Mouse (Mus musculus) forebrain, embryonic 14.5 days (tissue): ENCODE measurements around the gene Stra6l. TPM values are rescaled to one million over a fixed set of nuclear protein-coding genes. Genes with fewer than 3 reads are reported as not detected.
A peak's percentile ranks its signal among the peaks of the same experiment; 100 is the strongest.

Source experiments
- ATAC-seq: fragments of 200-750 bp; cut with Nextera tagmentation; 2 replicates; pipeline ENCODE4 v1.8.0; 2017; ENCODE audit warnings: mild to moderate bottlenecking, moderate library complexity
- DNase-seq: peaks from one replicate; pipeline ENCODE4 v3.0.0-alpha.2; 2015; ENCODE audit warnings: low spot score
- H3K27ac ChIP-seq: fragments of 300-500 bp; sonication (generic); 2 replicates; pipeline ENCODE4 v1.5.1; 2014; ENCODE audit warnings: low read depth, mild to moderate bottlenecking, control low read depth, low read length, moderate library complexity
- H3K27me3 ChIP-seq: fragments of 300-500 bp; sonication (generic); replicated peaks from 2 replicates; pipeline ENCODE4 v1.6.1; 2014; ENCODE audit warnings: low read length, control low read depth, mixed read lengths; ENCODE audit not compliant: control insufficient read depth, insufficient read depth
- H3K36me3 ChIP-seq: fragments of 300-500 bp; sonication (generic); 2 replicates; pipeline ENCODE4 v1.6.1; 2014; ENCODE audit warnings: low read length, control low read depth; ENCODE audit not compliant: control insufficient read depth, insufficient read depth
- H3K4me1 ChIP-seq: fragments of 300-500 bp; sonication (generic); 2 replicates; pipeline ENCODE4 v1.6.1; 2014; ENCODE audit warnings: antibody characterized with exemption, low read length, control low read depth; ENCODE audit not compliant: control insufficient read depth, insufficient read depth
- H3K4me2 ChIP-seq: fragments of 300-500 bp; sonication (generic); 2 replicates; pipeline ENCODE4 v1.6.1; 2014; ENCODE audit warnings: mild to moderate bottlenecking, control low read depth, low read length
- H3K4me3 ChIP-seq: fragments of 300-500 bp; sonication (generic); 2 replicates; pipeline ENCODE4 v1.5.1; 2014; ENCODE audit warnings: low read depth, low read length, control low read depth
- H3K9ac ChIP-seq: fragments of 300-500 bp; sonication (generic); 2 replicates; pipeline ENCODE4 v1.6.1; 2014; ENCODE audit warnings: mild to moderate bottlenecking, low read length, control low read depth, moderate library complexity
- H3K9me3 ChIP-seq: fragments of 300-500 bp; sonication (generic); replicated peaks from 2 replicates; pipeline ENCODE4 v1.6.1; 2016; ENCODE audit warnings: low read length, control low read depth, mixed read lengths; ENCODE audit not compliant: control insufficient read depth
- WGBS: fragments of 180-500 bp; shearing (Covaris S2); extraction: QIAGEN DNeasy Blood & Tissue Kit; methylation state at CpG from one replicate; pipeline ENCODE4 v1.1.7; 2014; 5-methylcytosine and 5-hydroxymethylcytosine counted together
- polyA plus RNA-seq: library from polyadenylated mRNA; unstranded; fragments of >200 nt; fragmentation: Nextera tagmentation; extraction: Ambion mirVana; gene quantifications from 2 replicates; pipeline ENCODE4 v1.2.1, GENCODE M21; 2014

Stra6l gene
- polyA plus RNA-seq, 1 experiment from 2014 or later: 1.0 TPM

GRCm38 (mm10) chr4:45829907-45830759, 18.3 kb upstream of the Stra6l start:
- H3K27me3 ChIP-seq: 0 out of 2 replicates have a peak, but pooled peaks cover 3% of the 10 kb centered on the region
- H3K4me3 ChIP-seq: no peak overlapping the region
- no peaks in the 10 kb centered on the region for H3K36me3 ChIP-seq
- H3K4me2 ChIP-seq: peak overlapping the region; percentile 8; the same call in 1 of the 2 replicates
- ATAC-seq (peak; percentile 16; the same call in 1 of the 2 replicates), DNase-seq (peak; percentile 64)
- peak overlapping the region; percentile 78 for H3K27ac ChIP-seq
- H3K9me3 ChIP-seq: no peaks in the 10 kb centered on the region
- H3K9ac ChIP-seq: peak overlapping the region; percentile 45
- H3K4me1 ChIP-seq: peaks cover 24% of the 10 kb centered on the region
- 8% methylated on average over 13 of the region's 13 CpGs for WGBS

- Histone ChIP-seq H3K36me3 (no peaks in the 10 kb centered on the region), H3K4me2 (no peak overlapping the region), H3K4me3 (no peak overlapping the region), H3K4me1 (peaks cover 24% of the 10 kb centered on the region), H3K9me3 (no peaks in the 10 kb centered on the region), H3K27ac (no peak overlapping the region), H3K27me3 (no peaks in the 10 kb centered on the region), H3K9ac (no peak overlapping the region)
- 81% methylated on average over 7 of the region's 7 CpGs for WGBS
- ATAC-seq: no peak
- DNase-seq: no peak
Measured at GRCm38 (mm10) chr4:45831996-45832395, 16.5 kb upstream of the Stra6l start.

- WGBS: 39% methylated on average over 5 of the region's 5 CpGs
- H3K4me1 ChIP-seq: peaks cover 24% of the 10 kb centered on the region
- H3K4me2 ChIP-seq: no peak overlapping the region
- no peak overlapping the region for H3K27ac ChIP-seq
- no peaks in the 10 kb centered on the region for H3K36me3 ChIP-seq
- H3K27me3 ChIP-seq: no peaks in the 10 kb centered on the region
- DNase-seq: no peak
- H3K9me3 ChIP-seq: no peaks in the 10 kb centered on the region
- ATAC-seq: no peak
- no peak overlapping the region for H3K9ac ChIP-seq
- H3K4me3 ChIP-seq: no peak overlapping the region
Measured at GRCm38 (mm10) chr4:45833461-45833860, 15.0 kb upstream of the Stra6l start.

- 43% methylated on average over 14 of the region's 14 CpGs for WGBS
- Histone ChIP-seq H3K9ac (no peak overlapping the region), H3K4me3 (no peak overlapping the region), H3K36me3 (no peaks in the 10 kb centered on the region), H3K27me3 (no peaks in the 10 kb centered on the region), H3K4me1 (no peaks in the 10 kb centered on the region; the same call in none of the 2 replicates), H3K27ac (no peak overlapping the region), H3K4me2 (no peak overlapping the region), H3K9me3 (no peaks in the 10 kb centered on the region)
- peak; percentile 76 for DNase-seq
- peak; percentile 46; the same call in 1 of the 2 replicates for ATAC-seq
Measured at GRCm38 (mm10) chr4:45844355-45844754, 4.1 kb upstream of the Stra6l start.

- no peak overlapping the region for H3K27ac ChIP-seq
- H3K4me1 ChIP-seq: no peaks in the 10 kb centered on the region; the same call in none of the 2 replicates
- H3K27me3 ChIP-seq: no peaks in the 10 kb centered on the region
- no peak for DNase-seq
- no peaks in the 10 kb centered on the region for H3K36me3 ChIP-seq
- H3K4me3 ChIP-seq: no peak overlapping the region
- ATAC-seq: no peak
- no peak overlapping the region for H3K4me2 ChIP-seq
- WGBS: 93% methylated on average over 2 of the region's 2 CpGs
- no peaks in the 10 kb centered on the region for H3K9me3 ChIP-seq
- H3K9ac ChIP-seq: no peak overlapping the region
Measured at GRCm38 (mm10) chr4:45846263-45846662, 2.2 kb upstream of the Stra6l start.

- ATAC-seq (no peak), DNase-seq (no peak)
- H3K4me3 ChIP-seq: no peak overlapping the region
- H3K27me3 ChIP-seq: no peaks in the 10 kb centered on the region
- no peak overlapping the region for H3K9ac ChIP-seq
- H3K36me3 ChIP-seq: no peaks in the 10 kb centered on the region
- H3K4me2 ChIP-seq: no peak overlapping the region
- H3K4me1 ChIP-seq: no peaks in the 10 kb centered on the region; the same call in none of the 2 replicates
- H3K27ac ChIP-seq: no peak overlapping the region
- WGBS: 51% methylated on average over 10 of the region's 10 CpGs
- no peaks in the 10 kb centered on the region for H3K9me3 ChIP-seq
Measured at GRCm38 (mm10) chr4:45848825-45849156, 327 bp downstream of the Stra6l start.

- Histone ChIP-seq H3K4me1 (no peaks in the 10 kb centered on the region; the same call in none of the 2 replicates), H3K4me3 (no peak overlapping the region), H3K4me2 (no peak overlapping the region), H3K9ac (no peak overlapping the region), H3K27me3 (no peaks in the 10 kb centered on the region), H3K9me3 (no peaks in the 10 kb centered on the region), H3K27ac (no peak overlapping the region), H3K36me3 (no peaks in the 10 kb centered on the region)
- ATAC-seq: no peak
- 14% methylated on average over 1 of the region's 1 CpGs for WGBS
- DNase-seq: no peak
Measured at GRCm38 (mm10) chr4:45849419-45849818, 955 bp downstream of the Stra6l start.

- 50% methylated on average over 3 of the region's 3 CpGs for WGBS
- no peaks in the 10 kb centered on the region for H3K27me3 ChIP-seq
- H3K36me3 ChIP-seq: no peaks in the 10 kb centered on the region
- H3K4me3 ChIP-seq: no peak overlapping the region
- ATAC-seq (no peak), DNase-seq (no peak)
- H3K4me2 ChIP-seq: no peak overlapping the region
- H3K27ac ChIP-seq: no peak overlapping the region
- H3K9ac ChIP-seq: no peak overlapping the region
- no peaks in the 10 kb centered on the region; the same call in 1 of the 2 replicates for H3K4me1 ChIP-seq
- H3K9me3 ChIP-seq: no peaks in the 10 kb centered on the region
Measured at GRCm38 (mm10) chr4:45851640-45852051, 3.2 kb downstream of the Stra6l start.
